Mouse (Mus musculus) ES-E14 (cell line): ENCODE measurements around the gene Cog5.

ENCODE experiments used
- CHD2 ChIP-seq: IDR thresholded peaks from 2 replicates; pipeline ENCODE4 v1.6.1; 2014; ENCODE audit warnings: mild to moderate bottlenecking, low read depth, low read length, inconsistent platforms
- MAFK ChIP-seq: IDR thresholded peaks from 2 replicates; pipeline ENCODE4 v1.6.1; 2014; ENCODE audit warnings: mild to moderate bottlenecking, low read depth, low read length, inconsistent platforms; ENCODE audit not compliant: insufficient read depth
- ZC3H11A ChIP-seq: IDR thresholded peaks from 2 replicates; pipeline ENCODE4 v1.6.1; 2012; ENCODE audit warnings: low read depth, mild to moderate bottlenecking, inconsistent platforms, low read length, borderline replicate concordance

DNA sequence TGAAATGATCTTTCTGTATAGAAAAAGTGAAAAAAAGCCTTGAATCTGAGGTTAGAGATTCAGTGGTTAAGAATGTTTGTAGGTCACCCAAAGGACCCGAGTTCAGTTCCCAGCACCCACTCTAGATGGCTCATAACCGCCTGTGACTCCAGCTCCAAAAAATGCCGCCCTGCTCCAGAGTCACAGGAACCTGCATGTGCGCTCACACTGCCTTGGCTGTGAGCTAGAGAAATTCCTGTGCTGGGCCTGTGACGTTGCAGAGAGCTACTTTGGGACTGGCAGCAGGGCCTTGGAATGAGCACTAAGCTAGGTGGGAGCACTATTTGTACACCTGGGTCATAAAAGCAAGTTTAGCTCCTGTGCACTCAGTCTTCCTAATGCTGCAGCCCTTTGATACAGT, 262.0 kb downstream of the Cog5 start:
- TF ChIP-seq ZC3H11A (no peak), CHD2 (no peak), MAFK (no peak)
